ENCODE assay signal across 27 mouse cellular contexts in genomic region chr4:65367135-65367534, GRCm38 (mm10).
A peak's percentile ranks its signal among the peaks of the same experiment; 100 is the strongest.
DNase-seq lines count a peak whose midpoint lies in the region; ATAC-seq lines count a peak whose summit lies in the region.
"Had no signal": no experiment of that assay in that cellular context is flagged by ENCODE, and none has a peak within 500 bp of the region (broad histone marks: within the 10 kb centered on the region; RNA-seq: fewer than 3 reads in every experiment).

No protein-coding gene starts in this region.

- no peaks in the 10 kb centered on the region; the same call in 1 of the 2 replicates for H3K4me1 ChIP-seq in limb, embryonic 12.5 days (replicated peaks)
- H3K4me1 ChIP-seq in limb, embryonic 10.5 days, result no peaks in the 10 kb centered on the region
- H3K4me1 ChIP-seq in limb, embryonic 13.5 days, result peaks cover 10% of the 10 kb centered on the region; the same call in 1 of the 2 replicates
- H3K4me1 ChIP-seq: embryonic facial prominence, embryonic 13.5 days; forebrain, embryonic 15.5 days; heart, embryonic 15.5 days; intestine, embryonic 15.5 days had no signal

- H3K36me3 ChIP-seq in limb, embryonic 12.5 days, result no peaks in the 10 kb centered on the region
- H3K36me3 ChIP-seq in limb, embryonic 10.5 days, result no peaks in the 10 kb centered on the region
- no peaks in the 10 kb centered on the region for H3K36me3 ChIP-seq in limb, embryonic 13.5 days
- H3K36me3 ChIP-seq: embryonic facial prominence, embryonic 10.5 days; embryonic facial prominence, embryonic 13.5 days; forebrain, embryonic 12.5 days; forebrain, embryonic 15.5 days; heart, embryonic 12.5 days; heart, embryonic 15.5 days; intestine, embryonic 15.5 days had no signal

- H3K27ac ChIP-seq in limb, embryonic 12.5 days, result peak overlapping the region; percentile 71
- no peak overlapping the region; the same call in 1 of the 2 replicates for H3K27ac ChIP-seq in limb, embryonic 10.5 days
- H3K27ac ChIP-seq in limb, embryonic 13.5 days, result peak overlapping the region; percentile 78
- H3K27ac ChIP-seq: embryonic facial prominence, embryonic 10.5 days; embryonic facial prominence, embryonic 13.5 days; forebrain, embryonic 12.5 days; forebrain, embryonic 15.5 days; heart, embryonic 15.5 days; hindbrain, embryonic 14.5 days; intestine, embryonic 15.5 days had no signal

- 0 out of 2 replicates have a peak, but pooled peaks cover 4% of the 10 kb centered on the region for H3K9me3 ChIP-seq in limb, embryonic 12.5 days
- no peaks in the 10 kb centered on the region for H3K9me3 ChIP-seq in limb, embryonic 10.5 days (replicated peaks)
- H3K9me3 ChIP-seq in limb, embryonic 13.5 days, result no peaks in the 10 kb centered on the region
- H3K9me3 ChIP-seq: embryonic facial prominence, embryonic 10.5 days; forebrain, embryonic 15.5 days; heart, embryonic 12.5 days; heart, embryonic 15.5 days; intestine, embryonic 15.5 days had no signal

- no peak for ATAC-seq in limb, embryonic 12.5 days (ENCODE audit: insufficient number of reproducible peaks, insufficient read depth, low FRiP score, low TSS enrichment, low read depth)
- peak; percentile 85 for ATAC-seq in limb, embryonic 13.5 days (ENCODE audit: low FRiP score, low read depth)
- ATAC-seq: CD4-positive, CD25-positive, alpha-beta regulatory T cell, adult 4 months; forebrain, embryonic 15.5 days; intestine, embryonic 15.5 days; Patski had no signal

- no peak overlapping the region for H3K9ac ChIP-seq in limb, embryonic 12.5 days (replicated peaks)
- no peak overlapping the region for H3K9ac ChIP-seq in limb, embryonic 13.5 days
- H3K9ac ChIP-seq: embryonic facial prominence, embryonic 13.5 days; forebrain, embryonic 12.5 days; forebrain, embryonic 15.5 days; heart, embryonic 12.5 days; heart, embryonic 15.5 days; hindbrain, embryonic 14.5 days; intestine, embryonic 15.5 days had no signal

- H3K4me2 ChIP-seq in limb, embryonic 12.5 days, result no peak overlapping the region
- no peak overlapping the region for H3K4me2 ChIP-seq in limb, embryonic 13.5 days (replicated peaks)
- H3K4me2 ChIP-seq: embryonic facial prominence, embryonic 13.5 days; forebrain, embryonic 12.5 days; forebrain, embryonic 15.5 days; heart, embryonic 12.5 days; heart, embryonic 15.5 days; hindbrain, embryonic 14.5 days; intestine, embryonic 15.5 days had no signal

- H3K4me3 ChIP-seq in limb, embryonic 12.5 days (replicated peaks), result no peak overlapping the region
- H3K4me3 ChIP-seq in limb, embryonic 10.5 days, result no peak overlapping the region
- no peak overlapping the region for H3K4me3 ChIP-seq in limb, embryonic 13.5 days
- H3K4me3 ChIP-seq: embryonic facial prominence, embryonic 10.5 days; embryonic facial prominence, embryonic 13.5 days; erythroblast, embryonic 14.5 days; forebrain, embryonic 12.5 days; forebrain, embryonic 15.5 days; heart, embryonic 12.5 days; heart, embryonic 15.5 days; intestine, embryonic 15.5 days had no signal

- no peak for DNase-seq in limb, embryonic 10.5 days (ENCODE audit: low spot score)
- peak; percentile 25 for DNase-seq in NIH3T3 (ENCODE audit: low read depth)
- DNase-seq in cerebellum, postnatal 4 days (ENCODE audit: low spot score in 2 of 2), result no peak
- DNase-seq in right cerebral cortex, postnatal 25 days, result no peak
- DNase-seq: adrenal gland, postnatal 10 days; adrenal gland, postnatal 36 days; cerebellum, adult 11 months; cerebellum, adult 2 months; cerebellum, adult 9-11 months; cerebellum, postnatal 25 days; embryo, embryonic 11 days; gastrocnemius, postnatal 25 days; heart, adult 18-20 months; heart, postnatal 10 days had no signal

- H3K27me3 ChIP-seq in limb, embryonic 12.5 days, result no peaks in the 10 kb centered on the region
- H3K27me3 ChIP-seq in limb, embryonic 10.5 days (ENCODE audit: low read depth, poor library complexity, severe bottlenecking), result no peaks in the 10 kb centered on the region
- H3K27me3 ChIP-seq in limb, embryonic 13.5 days, result no peaks in the 10 kb centered on the region
- H3K27me3 ChIP-seq: embryonic facial prominence, embryonic 13.5 days; forebrain, embryonic 12.5 days; forebrain, embryonic 15.5 days; heart, embryonic 12.5 days; heart, embryonic 15.5 days; intestine, embryonic 15.5 days; Patski had no signal
